In the genomic region with DNA sequence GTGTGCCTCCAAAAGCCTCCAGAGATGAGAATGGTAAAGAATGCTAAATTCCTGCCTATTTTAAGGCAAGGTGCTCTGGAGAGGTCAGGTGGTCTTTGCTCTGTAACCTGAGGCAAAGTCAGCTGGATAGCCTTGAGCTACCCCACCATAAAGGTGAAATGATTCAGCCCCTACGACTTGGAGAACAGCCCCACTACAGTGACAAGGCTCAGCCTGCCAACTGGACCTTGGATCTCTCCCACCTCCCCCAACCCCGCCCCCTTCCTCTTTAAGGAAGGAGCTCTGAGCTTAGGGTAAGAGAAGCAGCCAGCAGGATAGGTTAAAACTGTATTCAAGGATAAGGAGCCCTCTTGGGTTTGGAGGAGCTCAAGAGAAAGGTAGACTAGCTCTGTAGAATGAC, we compare ENCODE assay signal across 14 mouse cellular contexts. TPM values are rescaled to one million over a fixed set of nuclear protein-coding genes. Genes with fewer than 3 reads are reported as not detected.
A peak's percentile ranks its signal among the peaks of the same experiment; 100 is the strongest.
DNase-seq lines count a peak whose midpoint lies in the region; ATAC-seq and TF ChIP-seq lines count a peak whose summit lies in the region.
"Had no signal": no experiment of that assay in that cellular context is flagged by ENCODE, and none has a peak within 500 bp of the region (broad histone marks: within the 10 kb centered on the region; RNA-seq: fewer than 3 reads in every experiment).

No protein-coding gene starts in this region.

- no peak overlapping the region for H3K4me3 ChIP-seq in intestine, postnatal 0 days (ENCODE audit: low read depth, low read length)
- no peak overlapping the region for H3K4me3 ChIP-seq in liver, postnatal 0 days (ENCODE audit: low read depth, low read length)
- H3K4me3 ChIP-seq in neural tube, embryonic 15.5 days (replicated peaks), result no peak overlapping the region
- H3K4me3 ChIP-seq in heart, embryonic 11.5 days (ENCODE audit: low read depth, low read length), result no peak overlapping the region
- H3K4me3 ChIP-seq: embryonic facial prominence, embryonic 10.5 days; hindbrain, embryonic 12.5 days had no signal

- TF ChIP-seq CTCF in intestine, postnatal 0 days (IDR thresholded peaks at IDR 0.05; ENCODE audit: low read depth), result no peak
- TF ChIP-seq CTCF in liver, postnatal 0 days (IDR thresholded peaks at IDR 0.05; ENCODE audit: low read depth), result no peak

- no peak for TF ChIP-seq EP300 in liver, postnatal 0 days (IDR thresholded peaks at IDR 0.05; ENCODE audit: low read depth)

- peak; percentile 78 for DNase-seq in heart, adult 11 months
- DNase-seq in heart, postnatal 25 days (ENCODE audit: low spot score), result no peak
- peak; percentile 48 for DNase-seq in ZHBTc4 (ENCODE audit: low read depth, low spot score)
- no peak for DNase-seq in liver, postnatal 0 days
- DNase-seq in thymus, postnatal 25 days, result no peak
- DNase-seq: cerebellum, postnatal 36 days; gastrocnemius, postnatal 14 days; lung, postnatal 10 days had no signal

- H3K4me2 ChIP-seq in intestine, postnatal 0 days (replicated peaks; ENCODE audit: low read depth), result no peak overlapping the region
- H3K4me2 ChIP-seq in liver, postnatal 0 days (ENCODE audit: low read depth, low read length), result peak overlapping the region; percentile 42
- no peak overlapping the region for H3K4me2 ChIP-seq in neural tube, embryonic 15.5 days
- H3K4me2 ChIP-seq in heart, embryonic 11.5 days, result no peak overlapping the region
- H3K4me2 ChIP-seq: hindbrain, embryonic 12.5 days had no signal

- no peaks in the 10 kb centered on the region for H3K36me3 ChIP-seq in intestine, postnatal 0 days (ENCODE audit: control insufficient read depth, insufficient read depth)
- no peaks in the 10 kb centered on the region for H3K36me3 ChIP-seq in liver, postnatal 0 days (replicated peaks; ENCODE audit: insufficient read depth, low read length)
- H3K36me3 ChIP-seq in neural tube, embryonic 15.5 days, result no peaks in the 10 kb centered on the region
- no peaks in the 10 kb centered on the region for H3K36me3 ChIP-seq in heart, embryonic 11.5 days (ENCODE audit: control insufficient read depth, insufficient read depth, low read length)
- H3K36me3 ChIP-seq: embryonic facial prominence, embryonic 10.5 days; hindbrain, embryonic 12.5 days had no signal

- WGBS in intestine, postnatal 0 days, result 25% methylated on average over 2 of the region's 2 CpGs
- WGBS in liver, postnatal 0 days (ENCODE audit: insufficient replicate concordance), result 38% methylated on average over 2 of the region's 2 CpGs
- 57% methylated on average over 2 of the region's 2 CpGs for WGBS in neural tube, embryonic 15.5 days
- whole genome bisulfite sequencing in heart, embryonic 11.5 days (ENCODE audit: insufficient replicate concordance), result 24% methylated on average over 2 of the region's 2 CpGs

- H3K4me1 ChIP-seq in intestine, postnatal 0 days (replicated peaks; ENCODE audit: control insufficient read depth, insufficient read depth, low read length), result 0 out of 2 replicates have a peak, but pooled peaks cover 2% of the 10 kb centered on the region
- peaks cover 40% of the 10 kb centered on the region for H3K4me1 ChIP-seq in liver, postnatal 0 days (ENCODE audit: insufficient read depth)
- H3K4me1 ChIP-seq in neural tube, embryonic 15.5 days, result peaks cover 6% of the 10 kb centered on the region
- peaks cover 25% of the 10 kb centered on the region for H3K4me1 ChIP-seq in heart, embryonic 11.5 days (ENCODE audit: control insufficient read depth, insufficient read depth, low read length)
- H3K4me1 ChIP-seq: hindbrain, embryonic 12.5 days had no signal

- no peaks in the 10 kb centered on the region for H3K9me3 ChIP-seq in intestine, postnatal 0 days (ENCODE audit: control insufficient read depth)
- H3K9me3 ChIP-seq in liver, postnatal 0 days (ENCODE audit: low read length), result no peaks in the 10 kb centered on the region
- H3K9me3 ChIP-seq in neural tube, embryonic 15.5 days (replicated peaks), result no peaks in the 10 kb centered on the region
- H3K9me3 ChIP-seq in heart, embryonic 11.5 days (replicated peaks; ENCODE audit: control insufficient read depth, low read length), result no peaks in the 10 kb centered on the region
- H3K9me3 ChIP-seq: embryonic facial prominence, embryonic 10.5 days; hindbrain, embryonic 12.5 days had no signal

- H3K9ac ChIP-seq in intestine, postnatal 0 days (ENCODE audit: low read depth, low read length), result 0 out of 2 replicates have a peak overlapping the region, but pooled peaks have one; percentile 19
- peak overlapping the region; percentile 37; the same call in 1 of the 2 replicates for H3K9ac ChIP-seq in liver, postnatal 0 days (replicated peaks)
- H3K9ac ChIP-seq in neural tube, embryonic 15.5 days (replicated peaks), result no peak overlapping the region
- no peak overlapping the region for H3K9ac ChIP-seq in heart, embryonic 11.5 days (ENCODE audit: low read depth, low read length)
- H3K9ac ChIP-seq: hindbrain, embryonic 12.5 days had no signal

- intact Hi-C loops in heart, postnatal 25 days (cut with DNase I), result loop anchor here (2.0 kb wide), 1 partner anchor 14 kb away; the partner anchor contains the start of gene Clcn3

- H3K27ac ChIP-seq in intestine, postnatal 0 days (ENCODE audit: low read depth, low read length), result no peak overlapping the region
- no peak overlapping the region for H3K27ac ChIP-seq in liver, postnatal 0 days (ENCODE audit: low read depth)
- no peak overlapping the region for H3K27ac ChIP-seq in neural tube, embryonic 15.5 days (replicated peaks)
- H3K27ac ChIP-seq in heart, embryonic 11.5 days (ENCODE audit: low read depth, low read length), result no peak overlapping the region
- H3K27ac ChIP-seq: embryonic facial prominence, embryonic 10.5 days; hindbrain, embryonic 12.5 days had no signal

- ATAC-seq in intestine, postnatal 0 days, result no peak
- no peak for ATAC-seq in liver, postnatal 0 days
- no peak; the same call in 1 of the 2 replicates for ATAC-seq in neural tube, embryonic 15.5 days (ENCODE audit: low FRiP score)
- ATAC-seq in heart, embryonic 11.5 days (replicated peaks; ENCODE audit: insufficient number of reproducible peaks, low FRiP score, low TSS enrichment), result no peak
- ATAC-seq: inflammation-experienced regulatory T-cells, adult 6 months had no signal

- H3K27me3 ChIP-seq in intestine, postnatal 0 days (replicated peaks; ENCODE audit: control insufficient read depth, insufficient read depth, low read length), result no peaks in the 10 kb centered on the region
- H3K27me3 ChIP-seq in liver, postnatal 0 days (ENCODE audit: insufficient read depth, low read length), result no peaks in the 10 kb centered on the region
- H3K27me3 ChIP-seq in neural tube, embryonic 15.5 days (replicated peaks), result no peaks in the 10 kb centered on the region
- no peaks in the 10 kb centered on the region for H3K27me3 ChIP-seq in heart, embryonic 11.5 days (ENCODE audit: control insufficient read depth, insufficient read depth, low read length)
- H3K27me3 ChIP-seq: hindbrain, embryonic 12.5 days had no signal

RNA-seq across cellular contexts. Expression of gene Clcn3, which starts 14.0 kb away (rescaled TPM):
- total RNA-seq in heart, postnatal 25 days (2021), result 10 to 100 TPM; 33.0 to 34.0 TPM
- polyA plus RNA-seq in intestine, postnatal 0 days (2015; fragmentation: Nextera tagmentation; extraction: Ambion mirVana), result 22.2 and 24.2 TPM in 2 replicates
- 22.9 and 23.3 TPM in 2 replicates for polyA plus RNA-seq in liver, postnatal 0 days (2015; fragmentation: Nextera tagmentation; extraction: Ambion mirVana)
- polyA plus RNA-seq in neural tube, embryonic 15.5 days (2015; fragmentation: Nextera tagmentation; extraction: Ambion mirVana), result 62.7 and 69.3 TPM in 2 replicates
- 24.4 and 29.2 TPM in 2 replicates for polyA plus RNA-seq in heart, embryonic 11.5 days (2014; fragmentation: Nextera tagmentation; extraction: Ambion mirVana)

RNA-seq across cellular contexts. Expression of gene Nek1, which starts 23.9 kb away (rescaled TPM):
- total RNA-seq in heart, postnatal 25 days (2021), result 1 to 10 TPM; 7.8 to 9.0 TPM
- polyA plus RNA-seq in intestine, postnatal 0 days (2015; fragmentation: Nextera tagmentation; extraction: Ambion mirVana), result 5.0 and 5.5 TPM in 2 replicates
- polyA plus RNA-seq in liver, postnatal 0 days (2015; fragmentation: Nextera tagmentation; extraction: Ambion mirVana), result 3.4 and 4.4 TPM in 2 replicates
- polyA plus RNA-seq in neural tube, embryonic 15.5 days (2015; fragmentation: Nextera tagmentation; extraction: Ambion mirVana), result 27.8 and 29.3 TPM in 2 replicates
- polyA plus RNA-seq in heart, embryonic 11.5 days (2014; fragmentation: Nextera tagmentation; extraction: Ambion mirVana), result 15.4 and 16.4 TPM in 2 replicates

Comparison
In these comparisons a context has a peak if more than half of its experiments do, and no peak if none do; other contexts are left out.
1. DNase-seq: peak in heart, adult 11 months (single experiment) and ZHBTc4 (single experiment); none in heart, postnatal 25 days (single experiment), liver, postnatal 0 days (single experiment) and thymus, postnatal 25 days (single experiment).
2. H3K9ac ChIP-seq: peak in intestine, postnatal 0 days (single experiment) and liver, postnatal 0 days (single experiment); none in neural tube, embryonic 15.5 days (single experiment) and heart, embryonic 11.5 days (single experiment).